Mouse (Mus musculus): ENCODE measurements around the gene Wbp1.

Wbp1 gene

GRCm38 (mm10) chr6:83141636-83142035 lies 20.3 kb upstream of the Wbp1 start:
- in situ Hi-C loops (cut with MboI, MseI) = no loop called here

- in situ Hi-C loops (cut with MboI, MseI) = no loop called here
Observed at GRCm38 (mm10) chr6:83140044-83140443, 18.7 kb upstream of the Wbp1 start.

GRCm38 (mm10) chr6:83138056-83138455 lies 16.7 kb upstream of the Wbp1 start:
- in situ Hi-C loops (cut with MboI, MseI) = no loop called here

GRCm38 (mm10) chr6:83137576-83137950 lies 16.2 kb upstream of the Wbp1 start:
- in situ Hi-C loops (cut with MboI, MseI) = no loop called here

GRCm38 (mm10) chr6:83136881-83137575 lies 15.7 kb upstream of the Wbp1 start:
- in situ Hi-C loops (cut with MboI, MseI) = no loop called here

GRCm38 (mm10) chr6:83136291-83136880 lies 15.0 kb upstream of the Wbp1 start:
- in situ Hi-C loops (cut with MboI, MseI) = no loop called here

GRCm38 (mm10) chr6:83135571-83136161 lies 14.3 kb upstream of the Wbp1 start:
- in situ Hi-C loops (cut with MboI, MseI) = no loop called here

- in situ Hi-C loops (cut with MboI, MseI) = no loop called here
Observed at GRCm38 (mm10) chr6:83134951-83135513, 13.7 kb upstream of the Wbp1 start, which contains the start of gene Rtkn. Gene Rtkn (plus strand): TSS chr6:83135463.

- in situ Hi-C loops (cut with MboI, MseI) = no loop called here
Observed at GRCm38 (mm10) chr6:83134226-83134625, 12.9 kb upstream of the Wbp1 start.

GRCm38 (mm10) chr6:83132176-83132919 lies 11.0 kb upstream of the Wbp1 start:
- in situ Hi-C loops (cut with MboI, MseI) = no loop called here

- in situ Hi-C loops (cut with MboI, MseI) = no loop called here
Observed at GRCm38 (mm10) chr6:83131469-83132034, 10.2 kb upstream of the Wbp1 start.

- in situ Hi-C loops (cut with MboI, MseI) = no loop called here
Observed at GRCm38 (mm10) chr6:83127419-83127818, 6.1 kb upstream of the Wbp1 start.

- in situ Hi-C loops (cut with MboI, MseI) = no loop called here
Observed at GRCm38 (mm10) chr6:83125331-83125730, 4.0 kb upstream of the Wbp1 start, which contains the start of gene Ino80b. Gene Ino80b (minus strand): TSS chr6:83125431.

GRCm38 (mm10) chr6:83124851-83125312 lies 3.5 kb upstream of the Wbp1 start:
- in situ Hi-C loops (cut with MboI, MseI) = no loop called here

GRCm38 (mm10) chr6:83122961-83123360 lies 1.6 kb upstream of the Wbp1 start:
- in situ Hi-C loops (cut with MboI, MseI) = no loop called here

GRCm38 (mm10) chr6:83121863-83122710 lies 728 bp upstream of the Wbp1 start:
- in situ Hi-C loops (cut with MboI, MseI) = no loop called here

- in situ Hi-C loops (cut with MboI, MseI) = loop anchor here (5.0 kb wide), 1 partner anchor 42 kb away; the partner anchor contains the start of gene Pcgf1
Observed at GRCm38 (mm10) chr6:83119734-83120051, 1.7 kb downstream of the Wbp1 start.

- in situ Hi-C loops (cut with MboI, MseI) = loop anchor here (5.0 kb wide), 1 partner anchor 42 kb away; the partner anchor contains the start of gene Pcgf1
Observed at GRCm38 (mm10) chr6:83118825-83119733, 2.3 kb downstream of the Wbp1 start.

- in situ Hi-C loops (cut with MboI, MseI) = loop anchor here (5.0 kb wide), 1 partner anchor 41 kb away; the partner anchor contains the start of gene Pcgf1
Observed at GRCm38 (mm10) chr6:83118369-83118768, 3.0 kb downstream of the Wbp1 start.
